Comparison of ENCODE assay signal across 16 mouse cellular contexts in the genomic region with DNA sequence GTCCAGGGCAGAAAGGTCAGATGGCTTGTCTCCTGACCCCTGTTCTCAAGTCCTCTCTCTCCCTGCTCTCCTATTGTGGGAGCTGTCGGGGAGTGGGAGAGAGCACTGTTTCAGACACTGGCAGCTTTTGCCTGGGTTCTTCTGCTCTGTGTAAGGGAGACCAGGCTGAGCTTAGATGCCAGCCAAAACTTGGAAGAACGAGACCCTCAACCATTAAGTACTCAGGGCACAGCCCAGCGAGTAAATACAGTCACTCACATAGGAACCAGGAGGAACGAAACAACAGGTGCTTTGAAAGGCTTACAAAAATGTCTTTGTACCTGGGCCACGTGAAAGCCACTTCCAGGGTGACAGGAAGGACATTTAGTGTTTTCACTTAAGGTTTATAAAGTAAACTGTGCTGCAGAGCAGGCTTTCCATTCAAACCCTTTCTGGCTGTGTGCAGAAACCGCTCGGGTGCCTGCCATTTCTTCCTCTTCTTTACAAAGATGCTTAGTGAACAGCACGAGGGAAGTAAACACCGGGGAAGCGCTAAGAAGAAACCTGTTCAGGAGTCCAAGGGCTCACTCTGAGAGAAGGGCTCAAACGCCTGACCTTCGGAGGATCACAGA.
A peak's percentile ranks its signal among the peaks of the same experiment; 100 is the strongest.
DNase-seq lines count a peak whose midpoint lies in the region; ATAC-seq and TF ChIP-seq lines count a peak whose summit lies in the region.
"Had no signal": no experiment of that assay in that cellular context is flagged by ENCODE, and none has a peak within 500 bp of the region (broad histone marks: within the 10 kb centered on the region; RNA-seq: fewer than 3 reads in every experiment).

No protein-coding gene starts in this region.

- no peaks in the 10 kb centered on the region for H3K36me3 ChIP-seq in kidney, embryonic 14.5 days (ENCODE audit: control insufficient read depth, insufficient read depth, low read length)
- no peaks in the 10 kb centered on the region for H3K36me3 ChIP-seq in limb, embryonic 10.5 days
- H3K36me3 ChIP-seq: hindbrain, embryonic 12.5 days; limb, embryonic 13.5 days; neural tube, embryonic 15.5 days had no signal

- no peak for DNase-seq in kidney, adult 18-20 months
- DNase-seq in retina, postnatal 1 day = peak; percentile 43
- DNase-seq in retina, embryonic 14.5 days (ENCODE audit: low spot score) = no peak
- DNase-seq in limb, embryonic 10.5 days (ENCODE audit: low spot score) = no peak
- peak; percentile 48 for DNase-seq in thymus, postnatal 4 days
- DNase-seq in left cerebral cortex, adult 2 months (ENCODE audit: extremely low spot score in 1 of 2, low spot score in 2 of 2) = no peak
- DNase-seq: adrenal gland, postnatal 14 days; cerebellum, postnatal 10 days; heart, adult 2 months; kidney, postnatal 4 days; right cerebral cortex, adult 18-20 months had no signal

- peaks cover 11% of the 10 kb centered on the region for H3K4me1 ChIP-seq in kidney, embryonic 14.5 days (ENCODE audit: control insufficient read depth, insufficient read depth, low read length)
- H3K4me1 ChIP-seq in limb, embryonic 10.5 days = peaks cover 85% of the 10 kb centered on the region

- no peak overlapping the region for H3K9ac ChIP-seq in kidney, embryonic 14.5 days (ENCODE audit: low read depth, low read length)
- H3K9ac ChIP-seq: hindbrain, embryonic 12.5 days; limb, embryonic 13.5 days; neural tube, embryonic 15.5 days had no signal

- H3K27me3 ChIP-seq in kidney, embryonic 14.5 days (ENCODE audit: control insufficient read depth, insufficient read depth, low read length) = no peaks in the 10 kb centered on the region
- no peaks in the 10 kb centered on the region for H3K27me3 ChIP-seq in limb, embryonic 10.5 days (ENCODE audit: low read depth, poor library complexity, severe bottlenecking)
- H3K27me3 ChIP-seq: hindbrain, embryonic 12.5 days; limb, embryonic 13.5 days; neural tube, embryonic 15.5 days had no signal

- no peak for TF ChIP-seq CTCF in left cerebral cortex, adult 2 months (IDR thresholded peaks at IDR 0.05)

- no peak overlapping the region for H3K4me3 ChIP-seq in kidney, embryonic 14.5 days (ENCODE audit: low read length)
- no peak overlapping the region for H3K4me3 ChIP-seq in limb, embryonic 10.5 days
- H3K4me3 ChIP-seq in left cerebral cortex, adult 2 months = no peak overlapping the region
- H3K4me3 ChIP-seq: heart, adult 2 months; hindbrain, embryonic 12.5 days; limb, embryonic 13.5 days; neural tube, embryonic 15.5 days had no signal

- intact Hi-C loops in left cerebral cortex, adult 2 months (cut with DNase I) = no loop called here

- WGBS in kidney, embryonic 14.5 days = 53% methylated on average over 12 of the region's 12 CpGs
- WGBS in limb, embryonic 10.5 days = 74% methylated on average over 12 of the region's 12 CpGs

- ATAC-seq in kidney, embryonic 14.5 days (ENCODE audit: low FRiP score, low TSS enrichment) = no peak
- ATAC-seq: intestine, embryonic 16.5 days had no signal

- H3K4me2 ChIP-seq in kidney, embryonic 14.5 days (replicated peaks; ENCODE audit: low read depth, low read length) = no peak overlapping the region
- H3K4me2 ChIP-seq: hindbrain, embryonic 12.5 days; limb, embryonic 13.5 days; neural tube, embryonic 15.5 days had no signal

- H3K9me3 ChIP-seq in kidney, embryonic 14.5 days (ENCODE audit: control insufficient read depth, low read length) = no peaks in the 10 kb centered on the region
- no peaks in the 10 kb centered on the region for H3K9me3 ChIP-seq in limb, embryonic 10.5 days (replicated peaks)
- H3K9me3 ChIP-seq: hindbrain, embryonic 12.5 days; limb, embryonic 13.5 days; neural tube, embryonic 15.5 days had no signal

- 0 out of 2 replicates have a peak overlapping the region, but pooled peaks have one; percentile 44 for H3K27ac ChIP-seq in kidney, embryonic 14.5 days (ENCODE audit: low read depth, low read length)
- H3K27ac ChIP-seq in limb, embryonic 10.5 days = peak overlapping the region; percentile 43; the same call in 1 of the 2 replicates
- no peak overlapping the region for H3K27ac ChIP-seq in left cerebral cortex, adult 2 months
- H3K27ac ChIP-seq: heart, adult 2 months; hindbrain, embryonic 12.5 days; limb, embryonic 13.5 days; neural tube, embryonic 15.5 days had no signal

Comparison
In these comparisons a context has a peak if more than half of its experiments do, and no peak if none do; other contexts are left out.
1. DNase-seq: peak in retina, postnatal 1 day (single experiment) and thymus, postnatal 4 days (single experiment); none in kidney, adult 18-20 months (single experiment), retina, embryonic 14.5 days (single experiment), limb, embryonic 10.5 days (single experiment) and left cerebral cortex, adult 2 months (0 of 2).